ENCODE assay signal across 15 mouse cellular contexts in the genomic region with DNA sequence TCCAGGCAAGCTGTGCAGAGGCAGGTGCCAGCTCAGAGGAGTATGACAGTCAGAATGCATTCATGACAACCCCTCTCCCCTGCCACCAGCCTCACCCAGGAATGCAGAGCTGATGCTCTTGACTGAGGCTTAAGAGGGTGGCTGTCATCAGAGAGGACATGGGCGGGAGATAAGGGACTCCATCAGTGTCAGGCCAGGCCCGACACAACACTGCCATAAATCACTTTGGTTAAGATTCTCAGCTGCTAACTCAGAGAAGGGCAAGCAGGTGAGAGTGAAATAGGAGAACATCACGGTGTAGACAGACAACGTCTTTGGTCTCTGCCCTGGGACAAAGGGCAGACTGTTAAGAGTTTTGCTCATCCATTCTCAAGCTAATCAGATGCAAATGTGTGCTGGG.
A peak's percentile ranks its signal among the peaks of the same experiment; 100 is the strongest.
DNase-seq lines count a peak whose midpoint lies in the region; ATAC-seq and TF ChIP-seq lines count a peak whose summit lies in the region.
"Had no signal": no experiment of that assay in that cellular context is flagged by ENCODE, and none has a peak within 500 bp of the region (broad histone marks: within the 10 kb centered on the region; RNA-seq: fewer than 3 reads in every experiment).

No protein-coding gene starts in this region.

- WGBS in heart, embryonic 14.5 days, result 12% methylated on average over 4 of the region's 4 CpGs
- WGBS in kidney, embryonic 16.5 days, result 37% methylated on average over 4 of the region's 4 CpGs

- H3ac ChIP-seq in myocyte (ENCODE audit: control insufficient read depth, insufficient read length), result no peak overlapping the region

- H3K36me3 ChIP-seq in heart, embryonic 14.5 days (ENCODE audit: control insufficient read depth, insufficient read depth, low read length), result no peaks in the 10 kb centered on the region
- no peaks in the 10 kb centered on the region for H3K36me3 ChIP-seq in kidney, embryonic 16.5 days (ENCODE audit: insufficient read depth, low read length)
- H3K36me3 ChIP-seq in myocyte (ENCODE audit: control insufficient read depth, insufficient read depth), result no peaks in the 10 kb centered on the region
- H3K36me3 ChIP-seq: embryonic facial prominence, embryonic 15.5 days; forebrain, embryonic 15.5 days had no signal

- no peaks in the 10 kb centered on the region for H3K79me2 ChIP-seq in myocyte (ENCODE audit: control insufficient read depth, insufficient read depth)

- no peak overlapping the region for H3K4me3 ChIP-seq in heart, embryonic 14.5 days (ENCODE audit: control insufficient read depth in 1 of 2, insufficient read depth in 1 of 2, low read depth in 1 of 2, low read length in 2 of 2)
- H3K4me3 ChIP-seq in layer of hippocampus, adult 2 months, result no peak overlapping the region
- H3K4me3 ChIP-seq in kidney, embryonic 16.5 days (ENCODE audit: low read length), result no peak overlapping the region
- H3K4me3 ChIP-seq in myocyte, result no peak overlapping the region
- H3K4me3 ChIP-seq: embryonic facial prominence, embryonic 15.5 days; forebrain, embryonic 15.5 days had no signal

- peaks cover 20 to 23% of the 10 kb centered on the region in 2 experiments for H3K4me1 ChIP-seq in heart, embryonic 14.5 days (ENCODE audit: control insufficient read depth in 2 of 2, insufficient read depth in 2 of 2, low read length in 2 of 2)
- peaks cover 8% of the 10 kb centered on the region for H3K4me1 ChIP-seq in kidney, embryonic 16.5 days (ENCODE audit: insufficient read depth, low read length)

- ATAC-seq in heart, embryonic 14.5 days (ENCODE audit: insufficient number of reproducible peaks, insufficient read depth, low FRiP score, low read depth), result peak; percentile 56; the same call in 1 of the 2 replicates
- ATAC-seq in kidney, embryonic 16.5 days (ENCODE audit: low FRiP score, low TSS enrichment), result no peak
- ATAC-seq: CD4-positive, CD25-positive, alpha-beta regulatory T cell, adult 4 months; forebrain, embryonic 15.5 days had no signal

- no peak for DNase-seq in heart, adult 18-20 months
- DNase-seq in layer of hippocampus, adult 2 months (ENCODE audit: low spot score in 2 of 2), result no peak
- no peak for DNase-seq in layer of hippocampus, adult 11-12 months (ENCODE audit: low spot score)
- no peak for DNase-seq in adrenal gland, adult 8-10 months
- DNase-seq: adrenal gland, postnatal 25 days; cerebellum, adult 8-10 months; lung, embryonic 14.5 days; right cerebral cortex, postnatal 4 days had no signal

- H3K27me3 ChIP-seq in heart, embryonic 14.5 days (ENCODE audit: control insufficient read depth, insufficient read depth, low read length), result no peaks in the 10 kb centered on the region
- no peaks in the 10 kb centered on the region for H3K27me3 ChIP-seq in kidney, embryonic 16.5 days (ENCODE audit: insufficient read depth, low read length)
- no peaks in the 10 kb centered on the region for H3K27me3 ChIP-seq in myocyte (ENCODE audit: control insufficient read depth, insufficient read depth, insufficient read length)
- H3K27me3 ChIP-seq: embryonic facial prominence, embryonic 15.5 days; forebrain, embryonic 15.5 days had no signal

- H3K9me3 ChIP-seq in heart, embryonic 14.5 days (ENCODE audit: control insufficient read depth, low read length), result no peaks in the 10 kb centered on the region
- H3K9me3 ChIP-seq in kidney, embryonic 16.5 days (ENCODE audit: low read length), result no peaks in the 10 kb centered on the region
- H3K9me3 ChIP-seq: embryonic facial prominence, embryonic 15.5 days; forebrain, embryonic 15.5 days had no signal

- H3K9ac ChIP-seq in heart, embryonic 14.5 days (ENCODE audit: low read length), result no peak overlapping the region
- H3K9ac ChIP-seq in kidney, embryonic 16.5 days (replicated peaks; ENCODE audit: low read length), result no peak overlapping the region
- H3K9ac ChIP-seq: embryonic facial prominence, embryonic 15.5 days; forebrain, embryonic 15.5 days; lung, embryonic 14.5 days had no signal

- no peak for TF ChIP-seq CTCF in layer of hippocampus, adult 2 months (conservative IDR thresholded peaks at IDR 0.05)

- TF ChIP-seq POLR2A in myocyte (IDR thresholded peaks at IDR 0.05; ENCODE audit: insufficient read length, low read depth), result no peak

- H3K27ac ChIP-seq in heart, embryonic 14.5 days (replicated peaks in 1 of 2; ENCODE audit: control insufficient read depth in 1 of 2, insufficient read depth in 1 of 2, low read depth in 2 of 2, low read length in 2 of 2), result peak overlapping the region in 1 of 2 experiments; percentile 27; a peak in 1 of 4 replicates
- peak overlapping the region; percentile 82 for H3K27ac ChIP-seq in layer of hippocampus, adult 2 months
- H3K27ac ChIP-seq in kidney, embryonic 16.5 days (ENCODE audit: low read length), result peak overlapping the region; percentile 61; the same call in 1 of the 2 replicates
- H3K27ac ChIP-seq: embryonic facial prominence, embryonic 15.5 days; forebrain, embryonic 15.5 days; macrophage had no signal

- H3K4me2 ChIP-seq in heart, embryonic 14.5 days (ENCODE audit: low read length), result no peak overlapping the region
- H3K4me2 ChIP-seq in kidney, embryonic 16.5 days (replicated peaks; ENCODE audit: low read depth, low read length), result no peak overlapping the region
- no peak overlapping the region for H3K4me2 ChIP-seq in myocyte (ENCODE audit: low read depth)
- H3K4me2 ChIP-seq: embryonic facial prominence, embryonic 15.5 days; forebrain, embryonic 15.5 days; lung, embryonic 14.5 days had no signal

TF ChIP-seq in myocyte, 11 proteins besides CTCF, POLR2A, EP300 and RAD21:
- TF ChIP-seq TCF3 (IDR thresholded peaks at IDR 0.05; ENCODE audit: insufficient read length, low read depth) (peak; percentile 39), MYOG (IDR thresholded peaks at IDR 0.05; ENCODE audit: control insufficient read depth in 1 of 3, insufficient read depth in 1 of 3, insufficient read length in 2 of 3, low read depth in 2 of 3) (peak; percentile 9 to 93 (median 78)), MYOD1 (IDR thresholded peaks at IDR 0.05; ENCODE audit: control insufficient read depth in 1 of 3, insufficient read length in 2 of 3, low read depth in 2 of 3) (peak; percentile 21 to 84 (median 84)), POLR2AphosphoS2 (IDR thresholded peaks at IDR 0.05; ENCODE audit: insufficient read length, low read depth) (no peak), TCF12 (IDR thresholded peaks at IDR 0.05; ENCODE audit: insufficient read depth, poor library complexity, severe bottlenecking) (peak; percentile 54)
